In the genomic region with DNA sequence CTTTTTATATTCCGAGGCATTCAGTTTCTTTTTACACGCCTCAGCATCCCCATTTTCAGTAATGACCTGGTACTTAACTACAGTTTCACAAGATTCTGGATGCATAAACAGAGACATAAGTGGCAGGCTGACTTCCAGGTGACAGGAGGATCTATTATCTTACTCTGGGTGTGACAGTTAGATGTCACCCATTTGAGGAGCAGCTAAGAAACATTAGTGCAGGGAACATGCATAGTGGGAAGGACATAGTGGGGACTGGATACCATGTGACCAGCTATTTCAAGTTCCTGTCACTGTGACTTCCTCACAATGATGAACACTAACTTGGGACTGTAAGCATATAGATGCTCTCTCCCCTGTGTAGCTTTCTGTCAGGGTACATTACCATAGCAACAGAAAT, we compare ENCODE assay signal across 27 mouse cellular contexts.
"Had no signal": no experiment of that assay in that cellular context is flagged by ENCODE, and none has a peak within 500 bp of the region (broad histone marks: within the 10 kb centered on the region; RNA-seq: fewer than 3 reads in every experiment).

No protein-coding gene starts in this region.

- DNase-seq: gastrocnemius, postnatal 14 days; gastrocnemius, postnatal 36 days; heart, adult 2 months; heart, postnatal 4 days; kidney, adult 11 months; kidney, adult 2 months; kidney, adult 9 months; kidney, postnatal 14 days; kidney, postnatal 36 days; layer of hippocampus, adult 9-11 months; layer of hippocampus, postnatal 36 days; left cerebral cortex, postnatal 4 days; liver, embryonic 13.5 days had no signal

- H3K4me3 ChIP-seq: heart, adult 2 months; heart, embryonic 13.5 days; heart, embryonic 15.5 days; hindbrain, embryonic 10.5 days; hindbrain, embryonic 13.5 days; hindbrain, embryonic 15.5 days; kidney, embryonic 15.5 days; limb, embryonic 13.5 days; limb, embryonic 15.5 days; liver, embryonic 13.5 days; liver, embryonic 15.5 days had no signal

- H3K9ac ChIP-seq: heart, embryonic 13.5 days; heart, embryonic 15.5 days; hindbrain, embryonic 13.5 days; hindbrain, embryonic 15.5 days; kidney, embryonic 15.5 days; limb, embryonic 13.5 days; limb, embryonic 15.5 days; liver, embryonic 13.5 days; liver, embryonic 15.5 days had no signal

- H3K27ac ChIP-seq: heart, adult 2 months; heart, embryonic 13.5 days; heart, embryonic 15.5 days; hindbrain, embryonic 10.5 days; hindbrain, embryonic 13.5 days; hindbrain, embryonic 15.5 days; hindbrain, postnatal 0 days; kidney, embryonic 15.5 days; kidney, postnatal 0 days; limb, embryonic 13.5 days; limb, embryonic 15.5 days; liver, embryonic 13.5 days; liver, embryonic 15.5 days had no signal

- H3K9me3 ChIP-seq: heart, embryonic 13.5 days; heart, embryonic 15.5 days; hindbrain, embryonic 10.5 days; hindbrain, embryonic 13.5 days; hindbrain, embryonic 15.5 days; kidney, embryonic 15.5 days; limb, embryonic 13.5 days; limb, embryonic 15.5 days; liver, embryonic 13.5 days; liver, embryonic 15.5 days had no signal

- H3K4me1 ChIP-seq: heart, embryonic 13.5 days; heart, embryonic 15.5 days; hindbrain, embryonic 15.5 days; kidney, embryonic 15.5 days; limb, embryonic 13.5 days; limb, embryonic 15.5 days; liver, embryonic 13.5 days; liver, embryonic 15.5 days had no signal

- ATAC-seq: hindbrain, postnatal 0 days; intestine, embryonic 16.5 days had no signal

- H3K4me2 ChIP-seq: heart, embryonic 11.5 days; heart, embryonic 13.5 days; heart, embryonic 15.5 days; hindbrain, embryonic 13.5 days; hindbrain, embryonic 15.5 days; kidney, embryonic 15.5 days; limb, embryonic 13.5 days; limb, embryonic 15.5 days; liver, embryonic 11.5 days; liver, embryonic 13.5 days; liver, embryonic 15.5 days had no signal

- H3K27me3 ChIP-seq: heart, embryonic 13.5 days; heart, embryonic 15.5 days; hindbrain, embryonic 13.5 days; hindbrain, embryonic 15.5 days; limb, embryonic 13.5 days; limb, embryonic 15.5 days; liver, embryonic 13.5 days; liver, embryonic 15.5 days had no signal

- H3K36me3 ChIP-seq: heart, embryonic 13.5 days; heart, embryonic 15.5 days; hindbrain, embryonic 10.5 days; hindbrain, embryonic 13.5 days; hindbrain, embryonic 15.5 days; kidney, embryonic 15.5 days; limb, embryonic 13.5 days; limb, embryonic 15.5 days; liver, embryonic 13.5 days; liver, embryonic 15.5 days had no signal
